In genomic region chr9:41924140-41924539, GRCm38 (mm10) we compare ENCODE assay signal across 13 mouse cellular contexts.
DNase-seq lines count a peak whose midpoint lies in the region; ATAC-seq and TF ChIP-seq lines count a peak whose summit lies in the region.
"Had no signal": no experiment of that assay in that cellular context is flagged by ENCODE, and none has a peak within 500 bp of the region (broad histone marks: within the 10 kb centered on the region; RNA-seq: fewer than 3 reads in every experiment).

No protein-coding gene starts in this region.

- no peaks in the 10 kb centered on the region for H3K9me3 ChIP-seq in heart, embryonic 15.5 days (replicated peaks)
- 0 out of 2 replicates have a peak, but pooled peaks cover under 1% of the 10 kb centered on the region for H3K9me3 ChIP-seq in neural tube, embryonic 13.5 days
- H3K9me3 ChIP-seq in neural tube, embryonic 15.5 days (replicated peaks), result no peaks in the 10 kb centered on the region
- no peaks in the 10 kb centered on the region for H3K9me3 ChIP-seq in forebrain, embryonic 14.5 days (replicated peaks; ENCODE audit: control insufficient read depth, low read length)
- H3K9me3 ChIP-seq: heart, embryonic 13.5 days had no signal

- peak overlapping the region; percentile 24; the same call in 1 of the 2 replicates for H3K27ac ChIP-seq in heart, embryonic 15.5 days
- H3K27ac ChIP-seq in neural tube, embryonic 13.5 days (replicated peaks), result 0 out of 2 replicates have a peak overlapping the region, but pooled peaks have one; percentile 38
- H3K27ac ChIP-seq in neural tube, embryonic 15.5 days (replicated peaks), result no peak overlapping the region
- H3K27ac ChIP-seq in forebrain, embryonic 14.5 days (ENCODE audit: low read depth, low read length), result peak overlapping the region; percentile 40; the same call in 1 of the 2 replicates
- H3K27ac ChIP-seq: heart, embryonic 13.5 days had no signal

- TF ChIP-seq POLR2A in lung, adult 2 months (IDR thresholded peaks at IDR 0.05; ENCODE audit: borderline replicate concordance, extremely low read depth, low read depth, low read length), result no peak

- no peaks in the 10 kb centered on the region for H3K27me3 ChIP-seq in heart, embryonic 15.5 days
- H3K27me3 ChIP-seq in neural tube, embryonic 13.5 days, result no peaks in the 10 kb centered on the region
- no peaks in the 10 kb centered on the region for H3K27me3 ChIP-seq in neural tube, embryonic 15.5 days (replicated peaks)
- H3K27me3 ChIP-seq in forebrain, embryonic 14.5 days (replicated peaks; ENCODE audit: control insufficient read depth, insufficient read depth, low read length), result no peaks in the 10 kb centered on the region
- H3K27me3 ChIP-seq: heart, embryonic 13.5 days had no signal

- H3K4me3 ChIP-seq in heart, embryonic 15.5 days, result no peak overlapping the region
- no peak overlapping the region for H3K4me3 ChIP-seq in neural tube, embryonic 13.5 days
- H3K4me3 ChIP-seq in neural tube, embryonic 15.5 days (replicated peaks), result no peak overlapping the region
- no peak overlapping the region for H3K4me3 ChIP-seq in forebrain, embryonic 14.5 days (ENCODE audit: low read depth, low read length)
- H3K4me3 ChIP-seq in lung, adult 2 months (replicated peaks; ENCODE audit: extremely low read depth, low read depth, low read length), result no peak overlapping the region
- H3K4me3 ChIP-seq: heart, embryonic 13.5 days had no signal

- no peaks in the 10 kb centered on the region for H3K36me3 ChIP-seq in heart, embryonic 15.5 days
- no peaks in the 10 kb centered on the region for H3K36me3 ChIP-seq in neural tube, embryonic 13.5 days
- H3K36me3 ChIP-seq in neural tube, embryonic 15.5 days, result no peaks in the 10 kb centered on the region
- no peaks in the 10 kb centered on the region for H3K36me3 ChIP-seq in forebrain, embryonic 14.5 days (ENCODE audit: control insufficient read depth, insufficient read depth, low read length)
- H3K36me3 ChIP-seq: heart, embryonic 13.5 days had no signal

- no peak for TF ChIP-seq CTCF in lung, adult 2 months (IDR thresholded peaks at IDR 0.05; ENCODE audit: insufficient read depth, low read length)

- no peak overlapping the region for H3K4me2 ChIP-seq in heart, embryonic 15.5 days
- H3K4me2 ChIP-seq in neural tube, embryonic 13.5 days, result no peak overlapping the region
- H3K4me2 ChIP-seq in neural tube, embryonic 15.5 days, result no peak overlapping the region
- H3K4me2 ChIP-seq in forebrain, embryonic 14.5 days (ENCODE audit: low read length), result no peak overlapping the region
- H3K4me2 ChIP-seq: heart, embryonic 13.5 days had no signal

- H3K9ac ChIP-seq in heart, embryonic 15.5 days, result no peak overlapping the region
- no peak overlapping the region for H3K9ac ChIP-seq in neural tube, embryonic 13.5 days
- no peak overlapping the region for H3K9ac ChIP-seq in neural tube, embryonic 15.5 days (replicated peaks)
- H3K9ac ChIP-seq in forebrain, embryonic 14.5 days (ENCODE audit: low read length), result no peak overlapping the region
- H3K9ac ChIP-seq: heart, embryonic 13.5 days had no signal

- no peak for ATAC-seq in heart, embryonic 15.5 days (replicated peaks; ENCODE audit: insufficient number of reproducible peaks, insufficient read depth, low FRiP score, low read depth)
- no peak for ATAC-seq in neural tube, embryonic 13.5 days (ENCODE audit: low read depth)
- no peak for ATAC-seq in neural tube, embryonic 15.5 days (ENCODE audit: low FRiP score)
- no peak; the same call in 1 of the 2 replicates for ATAC-seq in forebrain, embryonic 14.5 days

- WGBS in heart, embryonic 15.5 days, result 61% methylated on average over 2 of the region's 2 CpGs
- 42% methylated on average over 2 of the region's 2 CpGs for WGBS in neural tube, embryonic 13.5 days
- WGBS in neural tube, embryonic 15.5 days, result 41% methylated on average over 2 of the region's 2 CpGs
- WGBS in forebrain, embryonic 14.5 days, result 48% methylated on average over 2 of the region's 2 CpGs
- 55% methylated on average over 2 of the region's 2 CpGs for WGBS in lung, adult 2 months

- H3K4me1 ChIP-seq in heart, embryonic 15.5 days (replicated peaks), result peaks cover 4% of the 10 kb centered on the region
- peaks cover 13% of the 10 kb centered on the region for H3K4me1 ChIP-seq in neural tube, embryonic 13.5 days (replicated peaks)
- peaks cover 5% of the 10 kb centered on the region for H3K4me1 ChIP-seq in neural tube, embryonic 15.5 days
- H3K4me1 ChIP-seq in forebrain, embryonic 14.5 days (ENCODE audit: control insufficient read depth, insufficient read depth, low read length), result peaks cover 3% of the 10 kb centered on the region
- no peaks in the 10 kb centered on the region for H3K4me1 ChIP-seq in lung, adult 2 months (ENCODE audit: control insufficient read depth, insufficient read depth, low read length)

- DNase-seq in heart, postnatal 14 days, result no peak
- peak; percentile 48 for DNase-seq in forebrain, embryonic 14.5 days (ENCODE audit: low spot score)
- DNase-seq in yolk sac, embryonic 10.5 days (ENCODE audit: low spot score), result peak; percentile 20
- no peak for DNase-seq in lung, adult 2 months
- no peak for DNase-seq in adipocyte (ENCODE audit: low spot score)
- DNase-seq: cerebellum, adult 9-10 months; kidney, postnatal 25 days; lung, postnatal 4 days; thymus, postnatal 36 days had no signal

- intact Hi-C loops in heart, postnatal 14 days (cut with DNase I), result no loop called here

Comparison
In these comparisons a context has a peak if more than half of its experiments do, and no peak if none do; other contexts are left out.
1. DNase-seq: peak in forebrain, embryonic 14.5 days (single experiment) and yolk sac, embryonic 10.5 days (single experiment); none in heart, postnatal 14 days (0 of 2), lung, adult 2 months (single experiment) and adipocyte (single experiment).